Mouse (Mus musculus) lung, adult 2 months (tissue): Measurements from ENCODE around the gene Pakap.

ENCODE experiments used
- CTCF ChIP-seq: fragments of 200-500 bp; IDR thresholded peaks from 2 replicates; pipeline ENCODE4 v1.5.1; 2011; ENCODE audit warnings: mild to moderate bottlenecking, low read length, control low read depth; ENCODE audit not compliant: insufficient read depth
- POLR2A ChIP-seq: fragments of 200-500 bp; IDR thresholded peaks from 2 replicates; pipeline ENCODE4 v1.6.1; 2011; ENCODE audit warnings: low read depth, mild to moderate bottlenecking, control low read depth, low read length, borderline replicate concordance; ENCODE audit errors: extremely low read depth

DNA sequence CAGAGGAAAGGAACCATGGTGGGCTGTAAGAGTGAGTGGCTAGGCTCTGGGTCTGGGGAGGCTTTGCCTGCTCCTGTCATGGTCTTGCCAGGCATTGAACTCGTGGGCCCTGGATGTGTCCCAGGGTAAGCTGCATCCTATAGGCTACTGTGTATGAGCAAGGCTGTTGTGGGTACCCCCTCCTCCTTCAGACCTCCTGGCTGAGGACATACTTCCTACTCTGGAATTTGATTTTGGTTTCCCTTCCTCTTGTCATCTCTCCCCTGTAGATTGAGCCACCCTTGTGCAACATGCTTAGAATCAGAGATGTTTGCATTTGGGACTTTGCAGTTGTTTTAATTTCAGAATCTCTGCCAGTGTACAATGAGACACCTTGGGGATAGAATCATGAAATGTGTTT is 83.0 kb downstream of the Pakap start:
- TF ChIP-seq POLR2A (no peak), CTCF (no peak)
